Mouse (Mus musculus) C2C12 (cell line): ENCODE results near the gene Vps25. TPM values are rescaled to one million over a fixed set of nuclear protein-coding genes. Genes with fewer than 3 reads are reported as not detected.

Experiments
- H3K27me3 ChIP-seq: one replicate; pipeline ENCODE4 v1.6.1; 2011; ENCODE audit not compliant: control insufficient read depth, insufficient read depth, insufficient read length
- H3K36me3 ChIP-seq: one replicate; pipeline ENCODE4 v1.6.1; 2011; ENCODE audit not compliant: control insufficient read depth, insufficient read depth
- H3K4me3 ChIP-seq: one replicate; pipeline ENCODE4 v1.5.1; 2011; ENCODE audit warnings: mild to moderate bottlenecking, control low read depth; ENCODE audit not compliant: poor library complexity, insufficient read depth, severe bottlenecking
- H3K79me2 ChIP-seq: one replicate; pipeline ENCODE4 v1.6.1; 2011; ENCODE audit not compliant: control insufficient read depth, insufficient read depth
- H3K79me3 ChIP-seq: one replicate; pipeline ENCODE4 v1.6.1; 2011; ENCODE audit warnings: low read depth, control low read depth
- H3ac ChIP-seq: one replicate; pipeline ENCODE3; 2011; ENCODE audit warnings: low read depth; ENCODE audit not compliant: control insufficient read depth, insufficient read length
- CEBPB ChIP-seq: IDR thresholded peaks from one replicate; pipeline ENCODE4 v1.6.1; 2011; ENCODE audit warnings: low read depth, mild to moderate bottlenecking, control low read depth, moderate library complexity
- CTCF ChIP-seq: IDR thresholded peaks from one replicate; pipeline ENCODE4 v1.5.1; 2011; ENCODE audit not compliant: control insufficient read depth, insufficient read depth, insufficient read length
- FOSL1 ChIP-seq: IDR thresholded peaks from one replicate; pipeline ENCODE4 v1.8.0; 2011; ENCODE audit warnings: mild to moderate bottlenecking, low read length; ENCODE audit not compliant: poor library complexity, insufficient read depth, severe bottlenecking
- MAX ChIP-seq: IDR thresholded peaks from one replicate; pipeline ENCODE4 v1.6.1; 2011; ENCODE audit warnings: mild to moderate bottlenecking, control low read depth
- MYOD1 ChIP-seq: IDR thresholded peaks from one replicate; pipeline ENCODE4 v1.6.1; 2011; ENCODE audit warnings: low read depth; ENCODE audit not compliant: control insufficient read depth, insufficient read length
- MYOG ChIP-seq: IDR thresholded peaks from one replicate; pipeline ENCODE4 v1.6.1; 2011; ENCODE audit not compliant: control insufficient read depth, insufficient read length; ENCODE audit errors: extremely low read depth
- USF1 ChIP-seq: IDR thresholded peaks from one replicate; pipeline ENCODE4 v1.6.1; 2011; ENCODE audit warnings: low read depth, mild to moderate bottlenecking, control low read depth, moderate library complexity
- polyA plus RNA-seq: library from polyadenylated mRNA; unstranded; fragments of >200 nt; fragmentation: generic; extraction: Trizol; gene quantifications from one replicate; pipeline ENCODE4 v1.2.1, GENCODE M21; 2012; ENCODE audit warnings: missing spikeins

Gene Vps25
- polyA plus RNA-seq, 1 experiment: 116 TPM

DNA sequence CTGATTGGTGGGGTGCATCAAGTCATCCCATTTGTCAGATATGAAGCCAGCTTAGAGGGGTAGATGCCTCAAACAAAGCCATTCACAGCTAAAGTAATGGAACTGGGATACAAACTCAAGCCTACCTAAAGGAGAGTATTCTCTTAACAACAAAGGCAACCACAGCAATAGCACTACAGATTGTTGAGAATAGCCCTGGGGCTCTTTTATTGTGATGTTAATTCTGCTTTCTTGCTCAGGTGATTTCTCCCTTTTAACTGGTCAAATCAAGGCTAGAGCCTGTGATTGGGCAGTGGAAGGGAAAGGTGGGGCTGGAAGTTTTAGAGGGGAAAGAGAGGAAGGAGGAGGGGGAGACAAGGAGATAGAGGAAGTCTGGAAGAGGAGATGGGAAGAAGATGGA, 19.4 kb upstream of the Vps25 start:
- TF ChIP-seq MYOG (no peak), FOSL1 (no peak), CTCF (no peak), MAX (no peak), USF1 (no peak), MYOD1 (no peak), CEBPB (no peak)
- Histone ChIP-seq H3K27me3 (no peaks in the 10 kb centered on the region), H3K4me3 (no peak overlapping the region), H3K79me2 (no peaks in the 10 kb centered on the region), H3ac (no peak overlapping the region), H3K79me3 (no peaks in the 10 kb centered on the region), H3K36me3 (no peaks in the 10 kb centered on the region)

DNA sequence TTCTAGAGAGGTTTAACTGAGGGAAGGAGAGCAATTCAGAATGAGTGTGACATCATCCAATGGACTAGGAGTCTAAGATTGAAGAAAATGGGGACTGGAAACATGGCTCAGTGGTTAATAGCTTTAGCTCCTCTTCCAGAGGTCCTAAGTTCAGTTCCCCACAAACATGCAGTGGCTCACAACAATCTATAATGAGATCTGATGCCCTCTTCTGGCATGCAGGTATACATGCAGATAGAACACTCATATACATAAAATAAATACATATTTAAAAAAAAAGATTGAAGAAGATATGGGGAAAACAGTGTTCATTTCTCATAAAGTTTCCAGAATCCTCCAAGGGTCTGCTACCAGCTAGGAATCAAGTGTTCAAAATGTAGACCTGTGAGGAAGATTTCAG, 18.1 kb upstream of the Vps25 start:
- no peak overlapping the region for H3K4me3 ChIP-seq
- no peaks in the 10 kb centered on the region for H3K79me2 ChIP-seq
- no peaks in the 10 kb centered on the region for H3K36me3 ChIP-seq
- no peaks in the 10 kb centered on the region for H3K79me3 ChIP-seq
- no peak overlapping the region for H3ac ChIP-seq
- TF ChIP-seq CTCF (no peak), MYOD1 (no peak), MAX (no peak), MYOG (no peak), CEBPB (no peak), FOSL1 (no peak), USF1 (no peak)
- no peaks in the 10 kb centered on the region for H3K27me3 ChIP-seq

DNA sequence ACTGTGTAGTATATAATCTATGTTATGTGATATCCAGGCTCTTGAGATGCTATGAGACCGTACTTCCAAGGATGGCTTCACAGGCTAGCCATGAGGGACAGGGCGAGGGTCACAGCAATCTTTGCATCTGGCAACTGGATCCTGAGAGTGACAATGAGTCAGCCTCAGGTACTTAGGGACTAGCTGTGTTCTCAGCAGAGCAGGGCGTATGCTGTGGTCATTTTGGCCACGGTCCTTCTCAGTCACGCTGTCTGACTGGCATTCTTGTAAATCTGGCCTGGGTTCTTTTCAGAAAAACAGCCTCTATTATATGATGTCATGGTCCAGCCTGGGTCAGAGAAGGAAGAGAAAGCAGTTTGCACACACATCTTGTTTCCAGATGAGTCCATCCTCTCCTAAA, 16.7 kb upstream of the Vps25 start:
- no peak overlapping the region for H3ac ChIP-seq

DNA sequence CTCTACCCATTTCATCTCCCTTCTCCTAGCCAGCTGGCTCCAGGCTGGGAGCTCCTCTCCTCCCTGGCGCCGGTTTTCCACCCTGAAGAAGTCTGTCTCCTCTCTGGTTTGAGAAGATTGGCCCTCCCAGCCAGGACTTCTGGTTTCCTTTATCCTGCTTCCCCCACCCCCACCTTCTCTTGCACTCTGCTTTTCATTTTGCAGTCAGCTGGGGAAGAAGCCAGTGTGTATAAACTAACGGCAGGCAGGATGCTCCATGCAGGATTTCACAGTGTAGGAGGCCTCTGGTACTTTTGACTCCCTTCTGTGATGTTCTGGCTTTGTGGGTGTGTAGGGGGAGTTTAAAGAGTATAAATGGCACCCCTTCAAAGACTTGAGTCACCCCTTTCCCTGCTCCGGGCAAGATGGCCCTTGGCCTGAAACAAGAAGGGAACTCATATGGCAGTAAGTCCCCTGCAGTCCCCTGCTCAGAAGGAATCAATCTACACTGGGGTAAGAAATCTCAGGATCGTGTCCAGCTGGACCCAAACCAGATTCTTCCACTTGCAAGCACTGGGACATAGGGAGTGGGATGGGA, 15.3 kb upstream of the Vps25 start:
- Histone ChIP-seq H3K36me3 (no peaks in the 10 kb centered on the region), H3K79me3 (no peaks in the 10 kb centered on the region), H3ac (no peak overlapping the region), H3K27me3 (peaks cover 4% of the 10 kb centered on the region), H3K4me3 (no peak overlapping the region), H3K79me2 (no peaks in the 10 kb centered on the region)
- TF ChIP-seq USF1 (no peak), MYOD1 (no peak), CEBPB (no peak), MYOG (no peak), MAX (no peak), CTCF (no peak), FOSL1 (no peak)

More for the DNA sequence above, 16.7 kb upstream of the Vps25 start:
- Histone ChIP-seq H3K79me2 (no peaks in the 10 kb centered on the region), H3K36me3 (no peaks in the 10 kb centered on the region), H3K79me3 (no peaks in the 10 kb centered on the region), H3K27me3 (peaks cover 2% of the 10 kb centered on the region), H3K4me3 (no peak overlapping the region)
- TF ChIP-seq MYOG (no peak), CTCF (no peak), CEBPB (no peak), MYOD1 (no peak), USF1 (no peak), FOSL1 (no peak), MAX (no peak)

DNA sequence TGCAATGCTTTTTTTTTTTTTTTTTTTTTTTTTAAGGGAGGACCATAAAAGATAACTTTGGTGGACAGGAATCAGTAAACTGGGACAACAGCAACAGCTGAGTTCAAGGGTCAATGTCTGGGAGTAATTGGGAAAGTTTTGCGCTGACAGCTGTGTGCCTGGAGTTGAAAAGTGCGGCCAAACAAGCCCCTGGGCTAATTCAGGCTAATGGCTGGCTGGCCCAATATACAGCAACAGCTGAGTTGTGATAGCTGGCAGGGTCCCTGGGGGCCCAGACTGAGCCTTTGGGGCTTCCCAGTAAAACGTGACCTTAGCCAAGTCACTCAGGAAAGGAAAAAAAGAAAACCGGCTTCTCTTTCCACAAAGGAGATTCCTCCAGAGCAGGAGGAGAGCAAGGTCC, 8.4 kb upstream of the Vps25 start:
- no peaks in the 10 kb centered on the region for H3K79me3 ChIP-seq
- no peak overlapping the region for H3ac ChIP-seq
- peaks cover 26% of the 10 kb centered on the region for H3K27me3 ChIP-seq
- no peak for TF ChIP-seq MAX
- no peak for TF ChIP-seq FOSL1
- no peak for TF ChIP-seq MYOG
- TF ChIP-seq MYOD1: no peak
- no peaks in the 10 kb centered on the region for H3K36me3 ChIP-seq
- no peak overlapping the region for H3K4me3 ChIP-seq
- no peaks in the 10 kb centered on the region for H3K79me2 ChIP-seq
